Mouse (Mus musculus) brain, embryonic 14.5 days (tissue): ENCODE results near the gene Auts2.

Experiments
- CTCF ChIP-seq: fragments of 200-500 bp; IDR thresholded peaks from 2 replicates; pipeline ENCODE4 v1.5.1; 2012; ENCODE audit warnings: inconsistent platforms, mild to moderate bottlenecking, moderate library complexity, borderline replicate concordance; ENCODE audit not compliant: insufficient read depth, insufficient read length; ENCODE audit errors: extremely low read depth
- POLR2A ChIP-seq: fragments of 200-500 bp; IDR thresholded peaks from 2 replicates; pipeline ENCODE4 v1.6.1; 2012; ENCODE audit warnings: mild to moderate bottlenecking, inconsistent platforms, borderline replicate concordance; ENCODE audit not compliant: poor library complexity, insufficient read depth, insufficient read length, severe bottlenecking; ENCODE audit errors: extremely low read depth

DNA sequence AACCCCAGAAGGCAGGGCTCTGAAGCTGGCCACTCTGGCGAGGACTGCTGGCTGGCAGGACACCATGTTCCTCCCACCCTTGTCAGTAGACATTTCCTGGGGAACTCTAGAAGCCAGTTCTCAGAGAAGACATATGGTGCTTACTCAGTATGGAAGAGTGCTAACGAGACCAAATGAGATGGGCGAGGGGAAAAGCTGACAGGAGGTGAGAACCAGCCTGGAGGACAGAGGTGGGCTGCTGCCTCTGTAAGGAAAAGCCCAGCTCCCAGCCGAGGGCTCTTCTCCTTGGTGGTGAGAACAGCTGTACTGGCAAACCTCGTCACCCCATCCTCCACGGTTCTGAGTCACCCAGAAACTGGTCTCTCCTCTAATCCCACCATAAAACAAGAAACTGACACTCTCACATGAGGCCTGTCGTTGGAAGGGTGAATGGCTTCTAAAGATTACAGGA is 729.8 kb downstream of the Auts2 start:
- no peak for TF ChIP-seq CTCF
- no peak for TF ChIP-seq POLR2A
